Mouse (Mus musculus) liver, adult (tissue): ENCODE data around the gene Rab26.
A peak's percentile ranks its signal among the peaks of the same experiment; 100 is the strongest.

Experiments used
- GATA4 ChIP-seq: IDR thresholded peaks from 2 replicates; pipeline ENCODE4 v1.6.1; 2014; ENCODE audit warnings: mild to moderate bottlenecking, low read length; ENCODE audit not compliant: insufficient replicate concordance

Rab26 gene

GRCm38 (mm10) chr17:24530361-24531050, 3.5 kb downstream of the Rab26 start:
- no peak for TF ChIP-seq GATA4

- no peak for TF ChIP-seq GATA4
Observed at GRCm38 (mm10) chr17:24529883-24530282, 4.1 kb downstream of the Rab26 start.

DNA sequence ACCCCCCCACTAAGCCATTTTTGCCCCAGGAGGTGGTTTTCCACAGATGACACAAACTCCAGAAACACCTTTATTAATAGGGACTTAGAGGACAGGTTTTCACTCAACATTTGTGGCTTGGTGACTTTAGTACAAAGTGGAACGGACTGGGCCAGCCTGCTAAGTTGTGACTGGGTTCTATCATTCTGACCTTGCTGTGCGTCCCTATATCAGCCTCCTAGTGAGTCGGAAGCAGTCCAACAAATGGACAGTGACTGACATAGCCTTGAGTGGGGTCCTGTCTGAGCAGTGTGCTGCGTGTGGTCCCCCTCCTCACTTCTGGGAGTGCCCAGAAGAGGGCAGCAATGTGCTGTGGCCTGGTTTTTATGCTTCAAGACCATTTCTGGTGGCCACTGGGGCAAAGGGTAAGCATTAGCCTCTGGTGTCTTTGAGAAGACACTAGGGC, 5.0 kb downstream of the Rab26 start:
- no peak for TF ChIP-seq GATA4

GRCm38 (mm10) chr17:24528560-24528918, 5.5 kb downstream of the Rab26 start:
- no peak for TF ChIP-seq GATA4

- no peak for TF ChIP-seq GATA4
Observed at GRCm38 (mm10) chr17:24527723-24528559, 6.1 kb downstream of the Rab26 start, which contains the start of gene Traf7. Gene Traf7 (minus strand): TSS chr17:24527938.

DNA sequence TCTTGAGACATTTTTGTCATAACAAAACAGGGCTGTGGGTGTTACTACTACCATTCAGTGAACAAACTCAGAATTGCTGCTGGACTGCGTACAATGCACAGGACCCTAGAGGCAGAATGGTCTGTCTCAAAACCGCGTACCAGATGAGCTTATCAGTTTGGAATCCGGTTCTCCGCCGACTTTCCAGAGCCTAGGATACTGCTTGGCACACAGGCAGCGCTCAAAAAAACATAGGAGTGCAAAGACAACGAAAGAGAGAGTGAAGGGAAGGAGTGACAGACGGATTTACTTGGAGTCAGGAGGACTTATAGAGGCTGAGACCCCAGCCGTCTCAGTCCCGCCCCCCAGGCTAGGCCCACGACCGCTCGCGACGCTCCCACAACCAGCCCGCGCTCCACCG, 6.7 kb downstream of the Rab26 start:
- TF ChIP-seq GATA4 = peak; percentile 4; the same call in 1 of the 2 replicates

- TF ChIP-seq GATA4 = no peak
Observed at GRCm38 (mm10) chr17:24524734-24525133, 9.3 kb downstream of the Rab26 start.

GRCm38 (mm10) chr17:24520450-24520849, 13.6 kb downstream of the Rab26 start:
- no peak for TF ChIP-seq GATA4

DNA sequence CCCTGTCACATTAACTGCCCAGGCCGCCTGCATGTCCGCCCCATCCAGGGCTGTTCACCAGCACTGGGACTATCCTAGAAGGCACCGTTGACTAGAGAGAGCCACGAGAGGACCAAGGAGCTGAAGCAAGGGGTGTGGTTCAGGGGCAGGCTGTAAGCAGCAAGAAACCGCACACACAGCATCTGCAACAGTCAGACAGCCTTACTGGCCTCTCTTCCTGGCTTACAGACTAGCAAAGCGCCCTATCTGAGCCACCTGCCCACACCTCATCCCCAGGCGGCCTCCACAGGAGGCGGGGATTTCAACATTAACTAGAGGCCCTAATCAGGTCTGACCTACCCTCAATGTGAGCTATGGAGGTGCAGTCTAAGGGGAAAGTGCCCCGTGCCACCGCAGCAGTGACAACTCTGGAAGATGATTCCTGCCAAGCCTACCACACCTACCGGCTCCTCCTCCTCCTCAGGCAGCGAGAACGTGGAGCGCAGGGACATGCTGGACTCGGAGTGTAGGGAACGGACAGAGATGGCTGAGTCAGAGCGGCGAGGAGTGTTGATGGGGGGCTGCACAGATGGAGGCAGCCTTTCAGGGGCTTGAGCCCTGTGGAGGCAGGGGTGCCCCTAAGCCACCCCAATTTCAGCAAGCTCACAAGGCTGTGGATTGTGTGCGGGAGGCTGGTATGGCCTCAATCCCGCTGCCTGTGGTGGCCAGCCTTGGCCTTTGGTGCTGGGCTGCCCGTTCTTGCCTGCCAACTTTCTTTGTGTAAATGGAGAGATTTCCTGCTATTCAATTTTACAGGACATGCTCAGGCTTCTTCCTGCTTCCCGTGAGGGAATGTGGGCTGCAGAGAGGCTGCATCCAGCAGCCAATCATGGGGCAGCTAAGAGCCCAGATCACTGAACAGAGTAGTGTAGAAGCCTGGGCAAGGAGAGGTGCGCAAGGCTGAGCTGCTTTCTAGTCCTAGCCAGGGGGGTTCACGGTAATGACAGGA, 19.4 kb downstream of the Rab26 start:
- TF ChIP-seq GATA4 = no peak

DNA sequence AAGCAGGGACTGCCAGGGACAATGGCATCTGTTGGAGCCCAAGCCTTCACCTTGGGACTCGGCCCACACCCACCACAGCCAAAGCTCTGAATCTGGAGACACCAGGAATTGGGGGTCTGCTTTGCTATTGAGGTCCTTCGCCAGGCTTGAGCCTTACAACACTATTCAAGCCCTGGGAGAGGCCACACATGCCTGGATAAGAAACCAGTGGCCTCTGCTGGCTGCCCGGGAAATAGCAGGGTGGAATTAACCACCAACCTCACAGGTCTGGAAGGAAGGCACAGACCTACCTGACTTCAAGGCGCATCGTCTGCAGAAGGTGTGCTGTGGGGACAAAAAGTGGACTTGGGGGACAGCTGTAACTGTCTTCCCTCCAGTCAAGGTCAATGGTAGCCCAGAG, 20.4 kb downstream of the Rab26 start:
- no peak for TF ChIP-seq GATA4

GRCm38 (mm10) chr17:24507806-24508460, 26.1 kb downstream of the Rab26 start:
- no peak for TF ChIP-seq GATA4

- no peak for TF ChIP-seq GATA4
Observed at GRCm38 (mm10) chr17:24507129-24507664, 26.8 kb downstream of the Rab26 start.

DNA sequence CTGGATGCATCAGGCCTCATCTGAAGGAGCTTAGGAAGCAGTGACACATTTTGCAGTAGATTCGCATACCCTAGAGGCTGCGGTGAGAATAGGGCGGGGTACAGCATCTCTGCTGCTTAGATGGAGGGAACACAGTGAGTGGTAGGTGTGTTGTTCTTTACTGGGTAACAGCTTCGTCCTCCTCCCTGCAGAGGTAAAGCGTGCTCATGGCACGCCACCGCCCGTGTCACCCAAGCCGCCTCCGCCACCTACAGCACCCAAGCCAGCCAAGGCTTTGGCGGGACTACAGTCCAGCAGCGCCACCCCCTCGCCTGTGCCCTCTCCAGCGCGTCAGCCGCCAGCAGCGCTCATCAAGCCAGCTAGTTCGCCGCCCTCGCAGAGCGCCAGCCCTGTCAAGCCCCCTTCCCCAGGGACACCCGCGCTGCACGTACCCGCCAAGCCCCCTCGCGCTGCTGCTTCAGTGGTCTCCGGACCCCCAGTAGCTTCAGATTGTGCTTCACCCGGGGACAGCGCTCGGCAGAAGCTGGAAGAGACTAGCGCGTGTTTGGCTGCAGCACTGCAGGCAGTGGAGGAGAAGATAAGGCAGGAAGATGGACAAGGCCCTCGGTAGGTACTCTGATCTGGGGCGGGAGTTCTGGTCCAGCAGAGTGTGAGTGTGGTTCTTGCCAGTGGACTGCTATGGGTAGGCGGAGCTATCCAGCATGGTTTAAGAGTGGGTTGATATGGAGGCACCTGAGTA, 27.5 kb downstream of the Rab26 start:
- TF ChIP-seq GATA4 = no peak
